Mouse (Mus musculus): ENCODE measurements around the gene Bsx.

- TF ChIP-seq CTCF (IDR thresholded peaks at IDR 0.05; ENCODE audit: control insufficient read depth, insufficient read depth, low read length) = no peak
- TF ChIP-seq POLR2A (IDR thresholded peaks at IDR 0.05; ENCODE audit: borderline replicate concordance, control insufficient read depth, low read depth, low read length) = no peak
Observed at GRCm38 (mm10) chr9:40825601-40826000, 48.3 kb upstream of the Bsx start.

All from bone marrow, adult 2 months (tissue).